Mouse (Mus musculus) frontal cortex, postnatal 25 days (tissue): ENCODE results near the gene Phospho1.

Experiments
- DNase-seq, 2 experiments: peaks; one replicate each; pipeline ENCODE4 v3.0.0; 2022; ENCODE audit warnings: low spot score in 2 of 2

The Phospho1 gene

DNA sequence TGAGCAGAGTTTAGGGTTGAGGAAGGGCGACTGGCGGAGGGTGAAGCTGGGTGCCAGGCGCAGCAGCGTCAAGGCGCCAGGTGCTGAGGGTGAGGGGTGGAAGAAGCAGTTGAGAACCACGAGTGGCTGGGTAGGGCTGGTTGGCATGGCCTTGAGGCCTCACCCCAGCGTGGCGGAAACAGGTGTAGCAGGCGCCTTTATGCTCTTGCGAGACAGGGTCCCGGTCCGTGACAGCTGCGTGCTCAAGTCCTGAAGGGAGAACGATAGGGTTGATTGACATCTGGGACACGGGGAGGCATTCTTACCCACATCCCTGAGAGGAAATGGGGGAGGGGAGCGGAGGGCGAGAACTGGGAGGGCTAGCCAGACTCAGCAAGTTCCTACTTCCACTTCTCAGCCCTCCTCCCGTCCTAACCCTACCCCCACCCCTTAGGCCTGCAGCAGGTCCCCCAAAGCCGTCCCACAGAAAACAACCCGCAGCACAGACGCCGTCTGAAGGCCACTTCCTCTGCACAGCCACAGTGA, 9.9 kb downstream of the Phospho1 start:
- no peak for DNase-seq

- no peak for DNase-seq
Measured at GRCm38 (mm10) chr11:95834742-95835710, 10.7 kb downstream of the Phospho1 start.

DNA sequence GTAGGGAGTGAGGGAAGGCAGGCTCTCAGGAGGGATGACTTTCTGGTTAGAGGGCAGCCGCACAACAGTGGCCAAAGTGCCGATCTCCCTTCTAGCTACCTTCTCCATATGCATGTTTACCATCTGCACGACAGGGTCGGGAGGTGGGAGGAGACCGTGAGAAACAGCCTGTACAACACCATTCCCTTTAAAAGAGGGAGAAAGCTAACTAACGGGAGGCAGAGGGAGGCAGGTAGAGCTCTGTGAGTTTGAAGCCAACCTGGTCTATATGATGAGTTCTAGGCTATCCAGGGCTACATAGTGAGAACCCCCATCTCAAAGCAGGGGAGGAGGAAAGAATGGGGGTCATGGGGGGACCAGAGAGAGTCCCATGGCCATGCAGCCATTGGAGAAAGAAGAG, 11.5 kb downstream of the Phospho1 start:
- DNase-seq = no peak

DNA sequence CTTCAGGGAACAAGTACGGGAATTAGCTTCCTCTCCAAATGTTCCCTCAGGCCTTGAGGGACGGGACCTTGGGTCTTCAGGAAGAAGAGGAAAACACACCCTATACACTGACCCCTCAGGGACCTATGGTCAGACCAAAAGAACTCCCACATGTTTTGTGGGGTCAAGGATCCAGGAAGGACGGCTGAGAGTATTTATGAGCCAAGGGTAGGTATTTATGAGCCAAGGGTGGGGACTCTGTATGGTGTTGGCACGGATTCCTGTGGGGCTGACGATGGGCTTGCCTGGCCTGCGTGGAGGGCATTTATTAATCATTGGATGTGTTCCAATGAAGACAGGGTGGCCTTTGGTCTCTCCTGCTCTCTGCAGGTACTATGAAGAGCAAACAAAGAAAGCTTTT, 12.1 kb downstream of the Phospho1 start:
- DNase-seq = no peak

DNA sequence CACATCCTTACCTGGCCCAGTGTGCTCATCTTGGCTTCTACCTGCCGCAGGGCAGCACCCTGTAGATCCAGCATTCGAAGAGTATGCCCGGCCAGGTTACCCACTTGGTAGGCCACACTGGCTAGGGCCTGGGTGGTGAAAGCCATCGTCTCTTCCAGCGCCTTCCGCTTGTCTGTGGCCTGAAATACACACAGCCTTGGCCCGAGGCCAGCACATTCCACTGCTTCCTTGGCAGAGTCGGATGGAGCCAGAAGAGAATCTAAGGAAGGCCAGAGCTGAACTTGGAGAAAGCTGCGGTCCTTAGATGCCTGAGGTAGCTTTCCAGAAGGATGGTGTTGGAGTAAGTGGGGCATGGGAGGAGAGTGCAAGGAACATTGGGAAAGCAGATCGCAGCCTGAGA, 12.8 kb downstream of the Phospho1 start, which contains the start of gene Gngt2:
Gene Gngt2 (plus strand): TSS at position 158 of the 400 bp plus-strand sequence.
- DNase-seq = no peak

DNA sequence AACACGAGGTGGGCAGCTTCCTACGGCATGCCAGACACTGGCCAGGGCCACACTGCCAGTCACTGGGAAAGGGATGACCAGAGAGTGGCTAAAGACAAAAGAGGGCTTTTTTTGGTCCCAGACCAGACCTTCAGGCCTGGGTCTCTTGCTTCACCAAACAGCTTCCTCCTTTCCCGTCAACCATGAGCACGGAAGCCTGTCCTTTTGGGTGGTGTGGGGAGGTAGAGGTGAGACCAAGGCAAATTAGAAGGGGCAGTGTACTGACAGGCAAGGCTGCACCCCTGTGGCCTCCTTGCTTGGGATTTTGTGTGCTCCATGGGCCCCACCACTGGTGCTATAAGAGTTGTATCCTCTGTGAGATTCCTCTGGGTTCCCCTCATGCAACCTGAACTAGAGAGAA, 14.3 kb downstream of the Phospho1 start:
- no peak for DNase-seq

DNA sequence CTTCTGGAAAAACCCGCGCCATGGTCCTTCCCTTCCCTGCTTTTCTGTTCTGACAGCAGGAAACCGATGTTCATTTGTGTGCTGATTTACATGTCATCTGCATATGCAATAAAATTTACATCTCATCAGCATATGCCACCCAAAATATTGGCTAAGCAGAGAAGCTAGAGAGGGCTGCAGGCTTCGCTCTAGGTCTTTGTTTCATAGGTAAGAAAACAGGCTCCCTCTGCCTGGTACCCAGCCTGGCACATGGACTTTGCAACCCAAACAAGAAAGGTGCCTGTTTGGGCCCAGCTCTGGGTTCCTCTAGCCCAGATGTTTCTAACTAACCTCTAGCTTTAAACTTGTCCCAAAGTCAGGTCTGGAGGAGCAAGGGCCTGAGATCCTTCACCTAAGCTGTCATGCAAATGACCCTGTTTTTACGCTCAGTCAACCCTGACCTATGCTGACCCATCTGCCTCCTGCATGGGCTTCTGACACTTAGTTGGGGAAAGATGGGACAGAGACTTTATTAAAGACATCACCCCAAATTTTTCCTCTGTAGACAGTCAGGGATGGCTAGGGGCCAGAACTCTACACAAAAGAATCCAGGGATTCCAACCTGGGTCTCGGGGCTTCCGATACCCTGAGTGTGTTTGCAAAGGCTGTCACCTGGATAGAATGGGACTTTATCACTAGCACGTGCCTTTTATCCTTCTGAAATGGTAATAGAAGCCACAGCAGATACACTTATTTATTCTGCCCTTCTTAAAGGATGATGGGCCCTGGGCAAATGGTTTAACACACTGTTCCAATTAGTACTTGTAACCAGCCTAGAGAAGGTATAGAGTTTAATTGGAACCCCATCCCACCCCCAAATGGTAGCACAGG, 14.9 kb downstream of the Phospho1 start:
- DNase-seq = no peak

- DNase-seq = no peak
Measured at GRCm38 (mm10) chr11:95840694-95841497, 16.6 kb downstream of the Phospho1 start.

- DNase-seq = no peak
Measured at GRCm38 (mm10) chr11:95841498-95841830, 17.2 kb downstream of the Phospho1 start.

DNA sequence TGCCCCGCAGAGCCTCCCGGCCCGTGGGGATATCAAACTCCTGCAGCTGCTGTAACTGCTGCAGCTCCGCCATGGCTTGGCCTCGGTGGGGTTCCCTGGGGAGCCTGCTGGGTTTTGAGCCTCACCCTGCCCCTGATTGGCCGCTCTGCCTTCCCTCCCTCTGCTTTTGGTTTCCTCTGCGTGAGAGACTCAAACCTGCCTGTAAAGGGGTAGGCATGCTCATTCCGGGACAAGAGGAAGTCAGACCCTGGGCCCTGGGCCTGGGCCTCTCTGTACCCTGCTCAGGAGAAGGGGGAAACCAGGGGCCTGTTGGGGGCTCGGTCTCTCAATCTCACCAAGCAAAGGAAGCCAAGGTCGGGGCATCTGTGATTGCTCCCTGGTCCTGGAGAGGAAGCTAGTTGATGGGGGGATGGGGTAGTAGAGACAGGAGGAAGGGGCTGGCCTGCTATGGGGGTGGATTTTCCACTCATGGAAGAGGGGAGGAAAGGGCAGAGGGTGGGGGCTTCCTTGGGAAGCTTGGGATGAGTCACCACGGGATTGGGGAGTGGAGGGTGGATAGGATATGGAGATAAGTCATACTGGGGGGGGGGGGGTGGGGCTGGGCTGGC, 17.9 kb downstream of the Phospho1 start, which contains the start of gene Abi3:
Gene Abi3 (minus strand): TSS at position 403 of the 608 bp plus-strand sequence.
- DNase-seq = no peak

DNA sequence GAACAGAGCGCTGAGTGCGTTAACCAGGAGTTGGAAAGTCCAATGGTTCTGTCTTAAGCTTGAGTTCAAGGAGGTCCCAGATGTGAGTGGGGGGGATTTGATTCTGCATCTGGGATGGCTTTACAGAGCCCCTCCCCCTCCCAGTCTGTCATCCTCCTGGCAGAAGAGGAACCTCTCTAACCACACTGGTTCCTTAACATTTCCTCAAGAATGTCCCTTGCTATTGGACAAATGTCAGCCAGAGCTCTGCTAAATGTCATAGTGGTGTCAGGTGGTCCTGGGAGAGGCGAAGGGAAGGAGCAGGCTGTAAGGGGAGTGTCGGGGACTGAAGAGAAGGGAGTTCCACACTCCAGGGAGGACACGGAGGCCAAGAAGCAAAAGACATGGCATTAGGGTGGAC, 18.7 kb downstream of the Phospho1 start:
- DNase-seq = no peak

- DNase-seq = no peak
Measured at GRCm38 (mm10) chr11:95843421-95843950, 19.2 kb downstream of the Phospho1 start.

DNA sequence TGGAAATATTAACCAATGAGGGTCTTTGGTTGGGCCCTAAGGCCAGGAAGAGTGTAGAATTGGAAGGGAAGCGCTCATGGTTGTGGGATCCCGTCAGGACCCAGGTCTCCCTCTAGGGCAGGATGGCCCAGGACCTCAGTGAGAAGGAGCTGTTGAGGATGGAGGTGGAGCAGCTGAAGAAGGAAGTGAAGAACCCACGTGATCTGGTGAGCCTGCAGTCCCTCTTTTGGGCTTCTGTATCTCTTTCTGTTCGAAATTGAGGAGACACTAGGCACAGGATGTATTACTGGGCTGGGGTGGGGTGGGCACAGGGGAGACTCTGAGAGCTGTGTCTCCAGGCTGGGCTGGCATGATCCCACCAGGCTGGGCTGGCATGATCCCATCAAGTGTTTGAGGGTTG, 20.6 kb downstream of the Phospho1 start:
- no peak for DNase-seq

DNA sequence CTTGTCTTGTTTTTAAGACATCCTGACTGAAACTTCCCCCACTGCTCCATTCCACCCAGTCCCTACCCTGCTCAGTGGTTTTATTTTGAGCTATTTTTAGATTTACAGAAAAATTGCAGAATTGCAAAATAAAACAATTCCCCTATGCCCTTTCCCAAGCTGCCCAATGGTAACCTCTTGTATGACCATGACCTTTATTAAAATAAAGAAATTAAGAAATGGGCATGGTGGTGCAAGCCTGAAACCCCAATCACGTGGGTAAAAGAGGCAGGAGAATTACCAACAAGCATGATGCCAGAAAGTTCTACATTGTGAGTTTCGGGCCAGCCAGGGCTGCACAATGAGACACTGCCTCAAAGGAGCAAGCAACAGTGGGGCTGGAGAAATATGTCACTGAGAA, 26.6 kb downstream of the Phospho1 start:
- no peak for DNase-seq

- DNase-seq = no peak
Measured at GRCm38 (mm10) chr11:95853684-95854083, 29.4 kb downstream of the Phospho1 start.

- no peak for DNase-seq
Measured at GRCm38 (mm10) chr11:95857306-95857705, 33.0 kb downstream of the Phospho1 start.

DNA sequence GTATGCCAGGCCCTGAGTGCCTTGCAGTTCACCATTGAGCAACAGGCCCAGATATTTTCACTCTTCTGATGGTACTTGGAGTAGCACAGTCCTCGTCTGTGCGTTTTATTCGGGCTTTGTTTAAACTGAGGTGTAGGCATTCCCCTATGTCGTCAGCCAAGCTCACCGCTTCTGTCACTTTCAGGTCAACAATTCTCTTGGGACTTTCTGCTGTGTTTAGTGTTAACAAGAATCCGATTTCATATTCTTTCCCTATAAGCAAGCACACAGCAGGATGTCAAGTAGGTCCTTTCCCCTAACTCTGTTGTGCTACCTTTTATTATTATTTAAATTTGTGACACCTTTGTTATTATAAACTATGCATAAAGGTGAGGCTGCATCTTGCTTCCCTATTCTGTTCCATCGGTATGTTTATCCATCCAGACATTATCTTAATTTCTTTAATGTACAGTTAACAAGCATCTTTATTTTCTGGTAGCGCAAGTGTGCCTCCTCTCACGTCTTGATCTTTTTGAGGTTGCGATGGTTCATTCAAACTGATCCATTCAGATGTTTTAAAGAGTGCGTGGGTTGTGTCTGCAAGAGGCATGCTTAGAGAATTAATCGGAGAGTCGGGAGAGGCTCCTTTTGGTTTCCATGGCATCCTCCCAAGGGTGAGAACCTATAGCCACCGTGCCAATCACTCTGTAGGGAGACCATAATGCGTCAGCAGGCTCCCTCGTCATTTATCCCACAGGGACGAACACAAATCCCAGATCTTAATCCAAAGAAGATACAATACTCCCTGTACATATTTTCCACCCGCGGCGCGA, 33.6 kb downstream of the Phospho1 start:
- peak in 1 of 2 experiments; percentile 19 for DNase-seq

GRCm38 (mm10) chr11:95858528-95859467, 34.5 kb downstream of the Phospho1 start:
- peak; percentile 99 for DNase-seq

DNA sequence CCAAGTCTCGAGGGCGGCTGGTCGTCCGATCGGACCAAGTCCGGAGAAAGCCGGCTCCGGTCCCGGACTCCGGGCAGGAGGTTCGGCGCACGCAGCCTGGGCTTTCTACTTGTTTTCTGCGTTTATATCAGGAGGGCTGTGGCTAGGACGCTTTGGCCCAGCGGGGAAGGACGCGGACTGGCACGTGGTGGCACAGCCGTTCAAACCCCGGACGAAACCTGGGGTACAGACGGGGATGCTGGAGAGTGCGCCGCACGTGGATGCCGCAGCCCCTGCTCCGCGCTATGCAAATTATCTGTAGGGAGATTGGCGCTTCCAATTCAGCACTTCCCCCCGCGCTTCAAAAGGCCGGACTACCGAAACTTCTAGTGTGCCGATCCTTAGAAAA, 35.2 kb downstream of the Phospho1 start:
- DNase-seq = peak in 1 of 2 experiments; percentile 60
